Mouse (Mus musculus): ENCODE measurements around the gene Mta3. TPM values are rescaled to one million over a fixed set of nuclear protein-coding genes. Genes with fewer than 3 reads are reported as not detected.

The Mta3 gene
- polyA plus RNA-seq, 1 experiment from 2014 or later: 43.8 TPM

GRCm38 (mm10) chr17:83710639-83711038, 4.7 kb downstream of the Mta3 start:
- peaks cover 57% of the 10 kb centered on the region for H3K36me3 ChIP-seq
- H3K4me3 ChIP-seq: no peak overlapping the region
- H3K9ac ChIP-seq: no peak overlapping the region
- WGBS: 98% methylated on average over 8 of the region's 8 CpGs
- H3K4me1 ChIP-seq: peaks cover 15% of the 10 kb centered on the region
- ATAC-seq (ENCODE audit: insufficient number of reproducible peaks, insufficient read depth, low FRiP score, low TSS enrichment, low read depth): no peak
- no peaks in the 10 kb centered on the region for H3K9me3 ChIP-seq
- no peak overlapping the region for H3K4me2 ChIP-seq
- H3K27me3 ChIP-seq: no peaks in the 10 kb centered on the region
- H3K27ac ChIP-seq: no peak overlapping the region

GRCm38 (mm10) chr17:83712341-83712740, 6.4 kb downstream of the Mta3 start:
- Histone ChIP-seq H3K4me1 (peaks cover 8% of the 10 kb centered on the region), H3K27ac (no peak overlapping the region), H3K9me3 (0 out of 2 replicates have a peak, but pooled peaks cover 5% of the 10 kb centered on the region), H3K9ac (no peak overlapping the region), H3K36me3 (peaks cover 75% of the 10 kb centered on the region), H3K27me3 (no peaks in the 10 kb centered on the region), H3K4me2 (no peak overlapping the region), H3K4me3 (no peak overlapping the region)
- WGBS: 84% methylated on average over 9 of the region's 9 CpGs
- ATAC-seq (ENCODE audit: insufficient number of reproducible peaks, insufficient read depth, low FRiP score, low TSS enrichment, low read depth): no peak

GRCm38 (mm10) chr17:83720449-83720848, 14.5 kb downstream of the Mta3 start:
- Histone ChIP-seq H3K27ac (no peak overlapping the region), H3K36me3 (peaks cover 49% of the 10 kb centered on the region), H3K4me2 (no peak overlapping the region), H3K27me3 (no peaks in the 10 kb centered on the region), H3K4me3 (no peak overlapping the region), H3K9me3 (0 out of 2 replicates have a peak, but pooled peaks cover 5% of the 10 kb centered on the region), H3K9ac (no peak overlapping the region), H3K4me1 (no peaks in the 10 kb centered on the region)
- no peak for ATAC-seq (ENCODE audit: insufficient number of reproducible peaks, insufficient read depth, low FRiP score, low TSS enrichment, low read depth)
- 87% methylated on average over 12 of the region's 12 CpGs for WGBS

GRCm38 (mm10) chr17:83721157-83721556, 15.2 kb downstream of the Mta3 start:
- Histone ChIP-seq H3K9ac (no peak overlapping the region), H3K4me2 (no peak overlapping the region), H3K9me3 (0 out of 2 replicates have a peak, but pooled peaks cover 5% of the 10 kb centered on the region), H3K36me3 (peaks cover 42% of the 10 kb centered on the region), H3K4me1 (no peaks in the 10 kb centered on the region), H3K27ac (no peak overlapping the region), H3K4me3 (no peak overlapping the region), H3K27me3 (no peaks in the 10 kb centered on the region)
- 94% methylated on average over 10 of the region's 10 CpGs for WGBS
- no peak for ATAC-seq (ENCODE audit: insufficient number of reproducible peaks, insufficient read depth, low FRiP score, low TSS enrichment, low read depth)

DNA sequence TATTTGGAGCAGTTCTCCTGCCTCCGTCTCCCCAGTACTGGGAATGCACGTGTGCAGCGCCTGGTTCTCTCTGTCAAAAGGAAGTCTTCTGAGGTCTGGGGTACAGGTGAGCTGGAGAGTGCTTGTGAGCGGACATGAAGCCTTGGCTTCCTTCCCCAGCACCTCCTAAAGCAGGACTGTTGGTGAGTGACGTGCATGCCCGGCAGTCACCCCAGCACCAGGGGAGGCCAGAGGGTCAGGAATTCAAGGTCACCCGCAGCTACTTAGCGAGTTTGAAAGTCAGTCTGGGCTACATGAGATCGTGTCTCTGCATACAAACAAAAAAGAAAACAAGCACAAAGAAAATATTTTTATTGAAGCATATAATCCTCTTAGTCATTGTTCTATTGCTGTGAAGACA, 17.1 kb downstream of the Mta3 start:
- no peak for ATAC-seq (ENCODE audit: insufficient number of reproducible peaks, insufficient read depth, low FRiP score, low TSS enrichment, low read depth)
- no peaks in the 10 kb centered on the region for H3K9me3 ChIP-seq
- H3K9ac ChIP-seq: no peak overlapping the region
- 68% methylated on average over 9 of the region's 9 CpGs for WGBS
- no peaks in the 10 kb centered on the region for H3K27me3 ChIP-seq
- H3K27ac ChIP-seq: no peak overlapping the region
- H3K36me3 ChIP-seq: peaks cover 27% of the 10 kb centered on the region
- no peaks in the 10 kb centered on the region for H3K4me1 ChIP-seq
- H3K4me2 ChIP-seq: no peak overlapping the region
- H3K4me3 ChIP-seq: no peak overlapping the region

DNA sequence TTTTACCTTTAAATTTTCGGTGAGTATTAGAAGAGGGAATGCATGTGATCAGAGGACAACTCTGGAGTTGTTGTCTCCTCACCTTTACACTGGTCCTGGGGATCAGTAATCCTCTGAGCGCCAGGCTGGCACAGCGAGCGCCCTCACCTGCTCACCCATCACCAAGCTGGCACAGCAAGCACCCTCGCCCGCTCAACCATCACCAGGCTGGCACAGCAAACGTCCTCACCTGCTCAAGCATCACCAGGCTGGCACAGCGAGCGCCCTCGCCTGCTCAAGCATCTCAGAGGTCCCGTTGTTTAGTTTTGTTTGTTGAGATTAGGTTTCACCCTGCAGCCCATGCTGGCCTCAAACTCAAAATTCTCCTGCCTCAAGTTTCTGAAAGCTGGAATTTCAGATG, 20.5 kb downstream of the Mta3 start:
- WGBS: 87% methylated on average over 11 of the region's 11 CpGs
- H3K4me3 ChIP-seq: no peak overlapping the region
- H3K9ac ChIP-seq: no peak overlapping the region
- no peaks in the 10 kb centered on the region for H3K27me3 ChIP-seq
- peaks cover 4% of the 10 kb centered on the region; the same call in 1 of the 2 replicates for H3K36me3 ChIP-seq
- no peak overlapping the region for H3K4me2 ChIP-seq
- H3K4me1 ChIP-seq: peaks cover 3% of the 10 kb centered on the region
- no peaks in the 10 kb centered on the region for H3K9me3 ChIP-seq
- no peak overlapping the region for H3K27ac ChIP-seq
- ATAC-seq (ENCODE audit: insufficient number of reproducible peaks, insufficient read depth, low FRiP score, low TSS enrichment, low read depth): no peak

DNA sequence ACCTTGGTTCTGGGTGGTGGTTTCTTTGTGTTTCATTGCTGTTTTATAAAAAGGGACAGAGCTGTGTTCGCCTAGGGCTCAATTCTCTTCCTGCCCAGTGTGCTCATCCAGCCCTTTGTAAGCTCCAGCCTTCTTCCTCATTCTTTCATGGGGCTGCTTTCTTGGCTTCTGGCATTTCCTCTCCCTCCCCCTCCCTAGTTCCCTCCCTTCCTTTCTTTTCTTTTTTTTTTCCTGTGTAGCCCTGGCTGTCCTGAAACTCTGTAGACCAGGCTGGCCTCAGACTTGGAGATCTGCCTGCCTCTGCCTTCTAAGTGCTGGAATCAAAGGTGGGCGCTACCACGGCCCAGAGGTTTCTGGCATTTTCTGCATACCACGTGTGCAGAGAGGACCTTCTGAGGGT, 21.7 kb downstream of the Mta3 start:
- H3K27me3 ChIP-seq: no peaks in the 10 kb centered on the region
- ATAC-seq (ENCODE audit: insufficient number of reproducible peaks, insufficient read depth, low FRiP score, low TSS enrichment, low read depth): no peak
- no peaks in the 10 kb centered on the region for H3K9me3 ChIP-seq
- no peak overlapping the region for H3K4me2 ChIP-seq
- peaks cover 4% of the 10 kb centered on the region; the same call in 1 of the 2 replicates for H3K36me3 ChIP-seq
- H3K27ac ChIP-seq: no peak overlapping the region
- H3K4me1 ChIP-seq: peaks cover 11% of the 10 kb centered on the region
- no peak overlapping the region for H3K4me3 ChIP-seq
- 90% methylated on average over 4 of the region's 4 CpGs for WGBS
- no peak overlapping the region for H3K9ac ChIP-seq

GRCm38 (mm10) chr17:83729029-83729428, 23.1 kb downstream of the Mta3 start:
- no peak overlapping the region for H3K27ac ChIP-seq
- peaks cover 4% of the 10 kb centered on the region; the same call in 1 of the 2 replicates for H3K36me3 ChIP-seq
- no peaks in the 10 kb centered on the region for H3K9me3 ChIP-seq
- no peak for ATAC-seq (ENCODE audit: insufficient number of reproducible peaks, insufficient read depth, low FRiP score, low TSS enrichment, low read depth)
- 94% methylated on average over 9 of the region's 9 CpGs for WGBS
- peaks cover 11% of the 10 kb centered on the region for H3K4me1 ChIP-seq
- no peak overlapping the region for H3K9ac ChIP-seq
- H3K27me3 ChIP-seq: no peaks in the 10 kb centered on the region
- no peak overlapping the region for H3K4me3 ChIP-seq
- H3K4me2 ChIP-seq: no peak overlapping the region

GRCm38 (mm10) chr17:83730123-83730522, 24.2 kb downstream of the Mta3 start:
- H3K9me3 ChIP-seq: no peaks in the 10 kb centered on the region
- H3K4me1 ChIP-seq: peaks cover 11% of the 10 kb centered on the region
- ATAC-seq (ENCODE audit: insufficient number of reproducible peaks, insufficient read depth, low FRiP score, low TSS enrichment, low read depth): no peak
- H3K4me2 ChIP-seq: no peak overlapping the region
- H3K36me3 ChIP-seq: peaks cover 4% of the 10 kb centered on the region; the same call in 1 of the 2 replicates
- no peaks in the 10 kb centered on the region for H3K27me3 ChIP-seq
- 91% methylated on average over 6 of the region's 6 CpGs for WGBS
- no peak overlapping the region for H3K4me3 ChIP-seq
- no peak overlapping the region for H3K27ac ChIP-seq
- no peak overlapping the region for H3K9ac ChIP-seq

DNA sequence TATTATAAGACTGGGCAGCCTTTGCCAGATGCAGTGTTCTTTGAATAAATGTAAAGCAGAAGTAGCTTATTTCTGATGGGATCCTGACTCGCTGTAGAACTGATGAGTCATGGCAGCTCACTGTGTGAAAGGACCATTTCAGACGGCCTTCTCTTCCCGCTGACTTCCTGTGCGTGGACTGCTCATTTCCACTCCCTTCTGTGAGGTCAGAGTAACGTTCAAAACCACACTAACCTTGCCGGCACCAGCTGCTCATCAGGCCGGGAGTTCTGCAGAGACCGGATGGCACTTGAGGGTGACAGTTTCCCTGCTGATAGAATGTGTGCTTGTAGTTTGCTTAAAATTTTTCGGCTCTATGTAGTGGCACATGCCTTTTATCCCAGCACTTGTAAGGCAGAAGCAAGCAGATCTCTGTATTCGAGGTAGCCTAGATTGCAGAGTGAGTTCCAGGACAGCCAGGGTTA, 26.2 kb downstream of the Mta3 start:
- Histone ChIP-seq H3K9me3 (no peaks in the 10 kb centered on the region), H3K9ac (no peak overlapping the region), H3K27me3 (no peaks in the 10 kb centered on the region), H3K4me2 (peak overlapping the region; percentile 24), H3K36me3 (no peaks in the 10 kb centered on the region), H3K4me1 (peaks cover 11% of the 10 kb centered on the region), H3K4me3 (no peak overlapping the region), H3K27ac (peak overlapping the region; percentile 33; the same call in 1 of the 2 replicates)
- 44% methylated on average over 10 of the region's 10 CpGs for WGBS
- no peak for ATAC-seq (ENCODE audit: insufficient number of reproducible peaks, insufficient read depth, low FRiP score, low TSS enrichment, low read depth)

DNA sequence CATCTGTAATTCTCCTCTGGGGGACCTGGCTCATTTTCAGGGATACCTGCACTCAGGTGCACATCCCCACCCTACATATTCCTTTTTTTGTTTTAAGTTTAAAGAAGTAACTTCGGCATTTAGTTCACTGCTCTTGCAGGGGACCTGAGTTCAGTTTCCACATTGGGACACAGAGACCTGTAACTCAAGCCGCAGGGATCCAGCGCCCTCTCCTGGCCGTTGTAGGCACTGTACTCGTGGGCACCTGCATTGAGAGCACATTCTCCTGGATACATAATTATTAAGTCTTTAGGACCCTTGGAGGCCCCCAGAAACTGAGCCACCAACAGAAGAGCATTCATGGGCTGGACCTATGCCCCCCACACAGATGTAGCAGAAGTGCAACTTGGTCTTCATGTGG, 26.8 kb downstream of the Mta3 start:
- H3K36me3 ChIP-seq: no peaks in the 10 kb centered on the region
- WGBS: 49% methylated on average over 5 of the region's 5 CpGs
- H3K27ac ChIP-seq: no peak overlapping the region
- no peak overlapping the region for H3K4me2 ChIP-seq
- H3K27me3 ChIP-seq: no peaks in the 10 kb centered on the region
- H3K4me1 ChIP-seq: peaks cover 11% of the 10 kb centered on the region
- no peak overlapping the region for H3K9ac ChIP-seq
- H3K4me3 ChIP-seq: no peak overlapping the region
- ATAC-seq (ENCODE audit: insufficient number of reproducible peaks, insufficient read depth, low FRiP score, low TSS enrichment, low read depth): no peak
- no peaks in the 10 kb centered on the region for H3K9me3 ChIP-seq

- peaks cover 6% of the 10 kb centered on the region for H3K4me1 ChIP-seq
These were observed 30.7 kb downstream of the Mta3 start for GRCm38 (mm10) chr17:83736701-83737100.

More at GRCm38 (mm10) chr17:83736701-83737100, 30.7 kb downstream of the Mta3 start:
- Histone ChIP-seq H3K27ac (no peak overlapping the region), H3K4me2 (no peak overlapping the region), H3K9me3 (no peaks in the 10 kb centered on the region), H3K9ac (no peak overlapping the region), H3K27me3 (no peaks in the 10 kb centered on the region), H3K36me3 (peaks cover 13% of the 10 kb centered on the region), H3K4me3 (no peak overlapping the region)
- no peak for ATAC-seq (ENCODE audit: insufficient number of reproducible peaks, insufficient read depth, low FRiP score, low TSS enrichment, low read depth)
- WGBS: 91% methylated on average over 9 of the region's 9 CpGs

All from embryonic facial prominence, embryonic 13.5 days (tissue).